Mouse (Mus musculus) leukemia stem cell, adult 10-12 weeks (primary cell): ENCODE data around the gene Gm21876. TPM values are rescaled to one million over a fixed set of nuclear protein-coding genes. Genes with fewer than 3 reads are reported as not detected.

ENCODE experiments used
- polyA plus RNA-seq: library from polyadenylated mRNA; stranded (reverse); fragments of >175 nt; gene quantifications from 2 replicates; pipeline ENCODE4 v1.2.3, GENCODE M21; 2012; ENCODE audit warnings: low replicate concordance

Gm21876 gene
- polyA plus RNA-seq = not detected in 2 replicates

GRCm38 (mm10) chrX:21175553-21175952 lies at the start of gene Gm21876:
TSS of gene Gm21876 (minus strand) at chrX:21175653.

Other genes with a start within 250 kb of the Gm21876 start
- gene Cfp, start 244.1 kb downstream of the Gm21876 start, polyA plus RNA-seq = 134 and 165 TPM in 2 replicates
- 8.6 and 17.5 TPM in 2 replicates for gene Elk1, start 225.0 kb downstream of the Gm21876 start, polyA plus RNA-seq
- gene Uxt, start 213.6 kb downstream of the Gm21876 start, polyA plus RNA-seq = 6.5 and 14.1 TPM in 2 replicates
- 0.18 TPM in 1 of 2 replicates, not detected in the other for gene Zfp182, start 113.3 kb downstream of the Gm21876 start, polyA plus RNA-seq
- not detected in 2 replicates for gene Spaca5, start 107.2 kb downstream of the Gm21876 start, polyA plus RNA-seq
- not detected in 2 replicates for gene Zfp300, start 86.1 kb downstream of the Gm21876 start, polyA plus RNA-seq
- not detected in 2 replicates for gene Ssxa1, start 59.8 kb downstream of the Gm21876 start, polyA plus RNA-seq